Mouse (Mus musculus) embryonic fibroblast, embryonic 13.5 days (primary cell): ENCODE data around the gene March2. TPM values are rescaled to one million over a fixed set of nuclear protein-coding genes. Genes with fewer than 3 reads are reported as not detected.

ENCODE experiments used
- H3K27ac ChIP-seq: 2 replicates; pipeline ENCODE4 v1.5.1; 2012; ENCODE audit warnings: low read length, control low read depth, inconsistent platforms; ENCODE audit not compliant: insufficient read depth
- H3K4me1 ChIP-seq: 2 replicates; pipeline ENCODE4 v1.6.1; 2011; ENCODE audit warnings: low read length; ENCODE audit not compliant: control insufficient read depth, insufficient read depth
- H3K4me3 ChIP-seq: 2 replicates; pipeline ENCODE4 v1.5.1; 2011; ENCODE audit warnings: mild to moderate bottlenecking, control low read depth, low read length; ENCODE audit not compliant: insufficient read depth
- CTCF ChIP-seq: IDR thresholded peaks from 2 replicates; pipeline ENCODE4 v1.5.1; 2011; ENCODE audit warnings: mild to moderate bottlenecking, control low read depth, low read length, moderate library complexity, borderline replicate concordance; ENCODE audit not compliant: insufficient read depth
- POLR2A ChIP-seq: IDR thresholded peaks from 2 replicates; pipeline ENCODE4 v1.6.1; 2011; ENCODE audit warnings: low read depth, mild to moderate bottlenecking, control low read depth, low read length, moderate library complexity
- polyA plus RNA-seq: library from polyadenylated mRNA; stranded (reverse); fragments of >200 nt; gene quantifications from 2 replicates; pipeline ENCODE4 v1.2.4, GENCODE M21; 2011; ENCODE audit warnings: low read depth; ENCODE audit not compliant: missing spikeins, insufficient read length

March2 gene
- polyA plus RNA-seq, 1 experiment: 28.8 TPM

DNA sequence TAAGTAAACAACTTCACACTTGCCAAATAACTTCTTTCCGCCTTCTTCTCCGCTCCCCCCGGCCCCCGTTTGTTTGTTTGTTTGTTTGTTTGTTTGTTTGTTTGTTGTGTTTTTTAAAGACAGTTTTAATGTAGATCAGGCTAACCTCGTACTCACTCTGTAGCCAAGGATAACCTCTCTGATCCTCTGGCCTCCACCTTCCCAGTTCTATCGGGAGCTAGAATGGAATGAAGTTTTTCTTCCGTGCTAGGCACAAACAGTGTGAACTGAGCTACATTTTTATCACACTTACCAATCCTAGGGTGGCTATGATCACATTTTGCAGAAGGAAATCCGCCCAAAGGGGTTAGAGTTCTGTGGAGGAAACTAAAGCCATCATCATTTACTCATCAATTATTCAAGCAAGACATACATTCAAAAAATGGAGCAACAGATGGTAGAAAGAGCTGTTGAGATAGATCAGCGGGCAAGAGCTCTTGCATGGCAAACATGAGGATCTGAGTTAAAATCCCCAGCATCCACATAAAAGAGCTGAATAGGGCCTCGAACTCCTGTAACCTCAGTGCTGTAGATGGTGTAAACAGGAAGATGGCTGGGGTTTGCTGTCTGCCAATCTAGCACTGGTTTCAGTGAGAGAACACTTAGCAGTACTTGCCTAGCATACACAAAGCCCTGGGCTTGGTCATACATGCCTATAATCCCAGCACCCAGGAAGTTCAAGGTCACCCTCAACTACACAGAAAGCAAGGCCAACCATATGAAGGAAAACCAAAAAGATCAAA lies 665 bp upstream of the March2 start:
- no peak overlapping the region for H3K27ac ChIP-seq
- no peak overlapping the region for H3K4me3 ChIP-seq
- H3K4me1 ChIP-seq: no peaks in the 10 kb centered on the region
- no peak for TF ChIP-seq CTCF
- TF ChIP-seq POLR2A: no peak

DNA sequence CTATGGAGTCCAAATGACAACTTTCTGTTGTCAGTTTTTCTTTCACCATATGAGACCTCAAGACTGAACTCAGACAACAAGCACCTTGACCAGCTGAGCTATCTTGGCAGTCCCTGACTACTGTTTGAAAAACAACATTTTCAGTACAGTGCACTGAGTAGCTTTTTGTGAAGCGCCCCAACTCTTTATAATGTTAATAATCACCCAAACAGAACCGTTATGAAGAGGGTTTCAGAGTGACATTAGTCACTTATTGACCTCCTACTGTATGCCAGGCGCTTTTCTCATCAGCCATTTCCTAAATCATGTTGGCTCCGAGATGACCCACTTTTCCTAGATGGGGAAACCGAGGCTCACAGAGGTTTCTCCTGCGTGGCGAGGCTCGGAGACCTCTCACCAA lies 488 bp downstream of the March2 start:
- Histone ChIP-seq H3K27ac (no peak overlapping the region), H3K4me1 (no peaks in the 10 kb centered on the region), H3K4me3 (peak overlapping the region; percentile 93)
- TF ChIP-seq CTCF: no peak
- TF ChIP-seq POLR2A: no peak

- no peak overlapping the region for H3K27ac ChIP-seq
- TF ChIP-seq POLR2A (no peak), CTCF (no peak)
- no peaks in the 10 kb centered on the region for H3K4me1 ChIP-seq
- H3K4me3 ChIP-seq: no peak overlapping the region
Observed at GRCm38 (mm10) chr17:33717246-33717645, 1.2 kb downstream of the March2 start.

GRCm38 (mm10) chr17:33714779-33715178 lies 3.7 kb downstream of the March2 start:
- H3K4me1 ChIP-seq: no peaks in the 10 kb centered on the region
- no peak overlapping the region for H3K4me3 ChIP-seq
- H3K27ac ChIP-seq: no peak overlapping the region
- TF ChIP-seq CTCF (no peak), POLR2A (no peak)

DNA sequence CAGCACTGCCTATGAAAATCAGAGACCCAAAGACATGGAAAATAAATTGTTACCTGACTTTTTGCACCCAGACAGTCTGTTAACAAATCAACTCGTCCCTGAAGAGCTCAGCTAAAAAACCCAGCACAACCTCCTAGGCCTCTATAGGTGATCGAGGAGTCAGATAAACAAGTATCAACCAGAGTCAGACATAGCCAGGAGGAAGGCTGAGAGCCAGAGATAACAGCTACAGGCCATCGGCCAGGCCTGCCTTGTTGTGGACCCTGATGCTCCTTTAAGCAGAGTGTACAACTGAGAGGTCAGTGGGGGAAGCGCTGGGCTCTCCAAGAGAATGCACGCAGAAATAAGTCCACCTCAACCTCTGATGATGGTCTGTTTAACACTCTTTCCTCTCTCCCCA lies 5.2 kb downstream of the March2 start:
- Histone ChIP-seq H3K4me3 (no peak overlapping the region), H3K27ac (no peak overlapping the region)
- TF ChIP-seq POLR2A (no peak), CTCF (no peak)

GRCm38 (mm10) chr17:33709834-33710233 lies 8.6 kb downstream of the March2 start:
- TF ChIP-seq CTCF: no peak
- TF ChIP-seq POLR2A: no peak
- H3K4me1 ChIP-seq: no peaks in the 10 kb centered on the region

More for the DNA sequence above, 5.2 kb downstream of the March2 start:
- no peaks in the 10 kb centered on the region for H3K4me1 ChIP-seq

DNA sequence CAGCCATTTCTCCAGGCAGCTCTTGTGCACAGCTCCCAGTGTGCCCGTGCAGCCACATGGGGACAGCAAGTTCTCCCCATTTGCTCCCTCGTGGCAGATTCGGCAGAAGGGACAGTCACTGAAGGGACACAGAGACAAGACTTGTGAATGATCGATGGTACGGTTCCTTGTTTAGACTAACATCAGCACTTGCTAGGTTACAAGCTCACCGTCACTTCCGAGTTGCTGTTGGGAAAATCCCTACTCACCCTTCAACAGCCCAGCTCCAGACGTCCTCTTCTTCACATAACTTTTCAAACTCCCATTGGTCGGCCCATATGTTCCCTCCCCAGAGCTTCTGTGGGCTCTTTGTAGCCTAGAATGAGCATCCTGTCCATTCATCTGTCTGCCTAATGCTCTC lies 15.4 kb downstream of the March2 start:
- no peaks in the 10 kb centered on the region for H3K4me1 ChIP-seq
- H3K27ac ChIP-seq: no peak overlapping the region
- TF ChIP-seq POLR2A (no peak), CTCF (no peak)
- H3K4me3 ChIP-seq: no peak overlapping the region

More at GRCm38 (mm10) chr17:33709834-33710233, 8.6 kb downstream of the March2 start:
- H3K27ac ChIP-seq: no peak overlapping the region
- no peak overlapping the region for H3K4me3 ChIP-seq

- TF ChIP-seq CTCF: no peak
- no peak for TF ChIP-seq POLR2A
- Histone ChIP-seq H3K4me3 (no peak overlapping the region), H3K4me1 (no peaks in the 10 kb centered on the region), H3K27ac (no peak overlapping the region)
Observed at GRCm38 (mm10) chr17:33702178-33702577, 16.3 kb downstream of the March2 start.

DNA sequence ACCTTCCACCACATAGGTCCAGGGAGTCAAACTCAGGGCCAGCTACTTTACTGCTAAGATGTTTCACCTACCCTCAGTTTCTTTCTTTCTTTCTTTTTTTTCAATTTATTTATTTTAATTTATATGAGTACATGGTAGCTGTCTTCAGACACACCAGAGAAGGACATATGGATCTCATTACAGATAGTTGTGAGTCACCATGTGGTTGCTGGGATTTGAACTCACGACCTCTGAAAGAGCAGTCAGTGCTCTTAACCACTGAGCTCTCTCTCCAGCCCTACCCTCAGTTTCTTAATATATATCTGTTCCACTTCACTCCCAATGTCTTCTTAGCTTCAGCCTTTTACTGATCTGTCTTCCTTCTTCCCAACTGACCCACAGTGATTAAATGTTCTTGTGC lies 23.0 kb downstream of the March2 start:
- Histone ChIP-seq H3K4me1 (no peaks in the 10 kb centered on the region; the same call in 1 of the 2 replicates), H3K4me3 (no peak overlapping the region), H3K27ac (no peak overlapping the region)
- no peak for TF ChIP-seq POLR2A
- TF ChIP-seq CTCF: no peak

GRCm38 (mm10) chr17:33686760-33687159 lies 31.7 kb downstream of the March2 start, which contains the start of gene Hnrnpm:
Gene Hnrnpm, minus strand, starts transcription at chr17:33686860.
- Histone ChIP-seq H3K4me3 (no peak within 1 kb of the TSS), H3K4me1 (peaks cover 10% of the 10 kb centered on the region), H3K27ac (no peak within 1 kb of the TSS)
- TF ChIP-seq POLR2A (no peak), CTCF (no peak)
